Mouse (Mus musculus) layer of hippocampus, adult 8-10 months (tissue): ENCODE data around the gene Gmpr2. TPM values are rescaled to one million over a fixed set of nuclear protein-coding genes. Genes with fewer than 3 reads are reported as not detected.

Experiments
- DNase-seq, 2 experiments: peaks; one replicate each; pipeline ENCODE4 v3.0.0; 2022; ENCODE audit warnings: low spot score in 2 of 2
- total RNA-seq, 4 experiments: library from RNA; stranded (reverse); gene quantifications; 2 replicates each; pipeline ENCODE4 v1.2.4; 2022

The Gmpr2 gene
- total RNA-seq, 4 experiments from 2014 or later = 25.2 to 31.1 (median 28.6) TPM

- DNase-seq = no peak
Observed at GRCm38 (mm10) chr14:55724411-55724871, 52.7 kb downstream of the Gmpr2 start.

GRCm38 (mm10) chr14:55726261-55726660 lies 54.5 kb downstream of the Gmpr2 start:
- no peak for DNase-seq

- DNase-seq = no peak
Observed at GRCm38 (mm10) chr14:55727889-55728685, 56.3 kb downstream of the Gmpr2 start.

Other genes starting within 250 kb of the Gmpr2 start
- gene Dhrs4, start 193.2 kb upstream of the Gmpr2 start, total RNA-seq = 10 to 100 TPM; 20.2 to 27.2 (median 23.1) TPM
- gene Carmil3, start 181.3 kb upstream of the Gmpr2 start, total RNA-seq = 10 to 100 TPM; 56.8 to 82.2 (median 62.5) TPM
- 100 to 1,000 TPM; 607 to 653 (median 629) TPM for gene Cpne6, start 161.5 kb upstream of the Gmpr2 start, total RNA-seq
- 1 to 10 TPM; 1.5 to 3.6 (median 2.1) TPM for gene Nrl, start 147.0 kb upstream of the Gmpr2 start, total RNA-seq
- 10 to 100 TPM; 43.4 to 61.5 (median 50.3) TPM for gene Pck2, start 131.7 kb upstream of the Gmpr2 start, total RNA-seq
- gene Dcaf11, start 111.9 kb upstream of the Gmpr2 start, total RNA-seq = 10 to 100 TPM; 74.0 to 93.1 (median 82.3) TPM
- gene A730061H03Rik, start 111.5 kb upstream of the Gmpr2 start, total RNA-seq = 1 to 10 TPM in 2 of 4 experiments, under 1 TPM in 1, not detected in 1; 0.94 to 2.0 (median 1.4) TPM
- not detected for gene Fitm1, start 96.3 kb upstream of the Gmpr2 start, total RNA-seq
- gene Psme1, start 93.8 kb upstream of the Gmpr2 start, total RNA-seq = 10 to 100 TPM; 57.9 to 75.0 (median 67.3) TPM
- 10 to 100 TPM; 48.3 to 57.7 (median 53.8) TPM for gene Emc9, start 86.6 kb upstream of the Gmpr2 start, total RNA-seq
- gene Psme2, start 80.8 kb upstream of the Gmpr2 start, total RNA-seq = 10 to 100 TPM; 57.2 to 74.4 (median 69.8) TPM
- 10 to 100 TPM; 36.5 to 56.0 (median 45.5) TPM for gene Rnf31, start 80.2 kb upstream of the Gmpr2 start, total RNA-seq
- 10 to 100 TPM; 15.4 to 19.1 (median 17.9) TPM for gene Irf9, start 68.4 kb upstream of the Gmpr2 start, total RNA-seq
- gene Rec8, start 53.9 kb upstream of the Gmpr2 start, total RNA-seq = 1 to 10 TPM; 1.1 to 2.8 (median 1.4) TPM
- gene Ipo4, start 36.0 kb upstream of the Gmpr2 start, total RNA-seq = 100 to 1,000 TPM; 121 to 153 (median 140) TPM
- gene Gm49378, start 34.0 kb upstream of the Gmpr2 start, total RNA-seq = 1 to 10 TPM; 4.2 to 7.5 (median 5.5) TPM
- 10 to 100 TPM; 40.6 to 49.6 (median 44.7) TPM for gene Tm9sf1, start 28.1 kb upstream of the Gmpr2 start, total RNA-seq
- gene Tssk4, start 21.8 kb upstream of the Gmpr2 start, total RNA-seq = 1 to 10 TPM; 1.2 to 1.9 (median 1.7) TPM
- gene Mdp1, start 11.4 kb upstream of the Gmpr2 start, total RNA-seq = 10 to 100 TPM; 47.1 to 51.1 (median 49.6) TPM
- gene Nedd8, start 183 bp downstream of the Gmpr2 start, total RNA-seq = 100 to 1,000 TPM; 290 to 309 (median 300) TPM
- gene Tinf2, start 9.9 kb downstream of the Gmpr2 start, total RNA-seq = 10 to 100 TPM; 12.2 to 20.8 (median 16.0) TPM
- gene Tgm1, start 42.0 kb downstream of the Gmpr2 start, total RNA-seq = 1 to 10 TPM in 2 of 4 experiments, not detected in 2; 5.4 to 8.2 TPM
- 10 to 100 TPM; 42.8 to 53.5 (median 44.8) TPM for gene Rabggta, start 50.3 kb downstream of the Gmpr2 start, total RNA-seq
- 100 to 1,000 TPM in 3 of 4 experiments, 10 to 100 TPM in 1; 86.6 to 148 (median 116) TPM for gene Dhrs1, start 73.7 kb downstream of the Gmpr2 start, total RNA-seq
- gene Nop9, start 73.8 kb downstream of the Gmpr2 start, total RNA-seq = 10 to 100 TPM; 11.8 to 14.0 (median 13.1) TPM
- 1 to 10 TPM; 1.4 to 3.0 (median 1.7) TPM for gene Cideb, start 86.5 kb downstream of the Gmpr2 start, total RNA-seq
- under 1 TPM in 3 of 4 experiments, not detected in 1; 0.16 to 0.23 (median 0.22) TPM for gene Ltb4r2, start 89.5 kb downstream of the Gmpr2 start, total RNA-seq
- under 1 TPM in 1 of 4 experiments, not detected in 3; 0.32 TPM for gene Ltb4r1, start 94.0 kb downstream of the Gmpr2 start, total RNA-seq
- 1 to 10 TPM; 3.4 to 6.8 (median 4.8) TPM for gene Adcy4, start 112.2 kb downstream of the Gmpr2 start, total RNA-seq
- 1 to 10 TPM in 1 of 4 experiments, under 1 TPM in 2, not detected in 1; 0.95 to 3.4 (median 0.99) TPM for gene Ripk3, start 116.9 kb downstream of the Gmpr2 start, total RNA-seq
- gene Nfatc4, start 151.2 kb downstream of the Gmpr2 start, total RNA-seq = 1 to 10 TPM; 1.4 to 2.0 (median 1.7) TPM
- gene Nynrin, start 182.1 kb downstream of the Gmpr2 start, total RNA-seq = 10 to 100 TPM in 2 of 4 experiments, 1 to 10 TPM in 2; 6.4 to 10.9 (median 9.3) TPM
- under 1 TPM; 0.20 to 0.43 (median 0.33) TPM for gene Cbln3, start 212.5 kb downstream of the Gmpr2 start, total RNA-seq
- gene Khnyn, start 213.0 kb downstream of the Gmpr2 start, total RNA-seq = 10 to 100 TPM; 13.4 to 14.0 (median 13.7) TPM
- gene Sdr39u1, start 228.4 kb downstream of the Gmpr2 start, total RNA-seq = 10 to 100 TPM; 66.0 to 86.3 (median 78.8) TPM